Mouse (Mus musculus) CD4-positive helper T cell, adult 2 months (primary cell): ENCODE data around the gene Egln1.

Experiments used
- DNase-seq: peaks from one replicate; pipeline ENCODE4 v3.0.0-alpha.2; 2012; ENCODE audit warnings: low read depth, missing footprints, low spot score

Gene Egln1

DNA sequence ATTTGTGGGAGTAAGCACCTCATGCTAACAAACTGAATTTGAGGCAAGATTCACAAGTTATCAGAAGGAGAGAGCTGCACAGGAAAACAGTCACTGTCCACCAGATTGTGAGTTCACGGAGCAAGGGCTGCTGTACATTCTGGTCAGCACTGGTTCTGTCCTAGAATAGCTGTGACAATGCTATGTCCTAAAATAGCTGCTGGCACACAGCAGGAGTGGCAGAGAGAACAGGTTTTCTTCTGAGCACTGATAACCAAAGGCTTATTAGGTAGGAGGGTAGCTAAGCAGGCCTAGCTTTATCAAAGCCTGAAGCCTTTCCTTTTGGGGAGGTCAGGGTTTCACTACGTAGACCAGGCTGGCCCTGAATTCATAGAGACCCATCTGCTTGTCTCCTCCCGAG, 88.9 kb downstream of the Egln1 start:
- DNase-seq = no peak

DNA sequence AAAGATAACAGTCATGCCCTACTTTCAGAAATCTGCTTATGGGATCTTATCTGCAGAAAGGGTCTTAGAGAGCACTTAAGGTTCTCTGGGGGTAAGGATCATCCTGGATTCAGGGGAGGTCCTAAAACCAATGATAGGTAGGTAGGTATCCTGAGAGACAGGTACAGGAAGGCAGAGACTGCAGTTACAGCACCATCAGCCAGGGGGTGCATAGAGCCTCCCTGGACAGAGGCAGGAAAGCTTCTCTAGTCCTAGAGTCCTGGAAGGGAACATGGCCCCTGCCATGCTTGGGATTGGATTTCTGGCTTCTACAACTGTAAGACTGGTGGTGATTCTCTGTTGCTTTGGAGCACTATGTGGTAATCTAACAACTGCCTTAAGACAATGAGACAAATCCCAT, 89.7 kb downstream of the Egln1 start:
- DNase-seq = peak; percentile 56
